Mouse (Mus musculus): ENCODE data around the gene Gm9495. TPM values are rescaled to one million over a fixed set of nuclear protein-coding genes. Genes with fewer than 3 reads are reported as not detected.
"Not testable (repeated sequence)": the region's sequence is repeated elsewhere in the genome, so short reads cannot be mapped to it uniquely, and the experiment has no call there.

The Gm9495 gene
- not detected in 2 replicates for polyA plus RNA-seq (2012; rRNA removed)

GRCm38 (mm10) chr8:69453465-69453864, at the start of gene Gm9495:
Gene Gm9495, minus strand, starts transcription at chr8:69453565.
- H3K4me3 ChIP-seq (replicated peaks; ENCODE audit: extremely low read depth, low read depth, low read length); H3K4me1 ChIP-seq (ENCODE audit: control insufficient read depth, insufficient read depth, low read length); DNase-seq: not testable (repeated sequence)
- WGBS: 93% methylated on average over 3 of the region's 3 CpGs

GRCm38 (mm10) chr8:69474946-69475345, 21.6 kb upstream of the Gm9495 start:
- WGBS: 75% methylated on average over 3 of the region's 3 CpGs

GRCm38 (mm10) chr8:69420018-69420417, 33.3 kb downstream of the Gm9495 start:
- not testable (repeated sequence) for H3K4me3 ChIP-seq (replicated peaks; ENCODE audit: extremely low read depth, low read depth, low read length); DNase-seq; H3K4me1 ChIP-seq (ENCODE audit: control insufficient read depth, insufficient read depth, low read length)
- WGBS: 69% methylated on average over 3 of the region's 3 CpGs

More at GRCm38 (mm10) chr8:69474946-69475345, 21.6 kb upstream of the Gm9495 start:
- H3K4me3 ChIP-seq (replicated peaks; ENCODE audit: extremely low read depth, low read depth, low read length); DNase-seq; H3K4me1 ChIP-seq (ENCODE audit: control insufficient read depth, insufficient read depth, low read length): not testable (repeated sequence)

- DNase-seq: no peak
- Histone ChIP-seq H3K4me3 (replicated peaks; ENCODE audit: extremely low read depth, low read depth, low read length) (no peak overlapping the region), H3K4me1 (ENCODE audit: control insufficient read depth, insufficient read depth, low read length) (no peaks in the 10 kb centered on the region)
- no peak for TF ChIP-seq CTCF (IDR thresholded peaks at IDR 0.05; ENCODE audit: insufficient read depth, low read length)
- whole genome bisulfite sequencing: 84% methylated on average over 1 of the region's 1 CpGs
These were observed 39.0 kb downstream of the Gm9495 start for GRCm38 (mm10) chr8:69414326-69414725.

GRCm38 (mm10) chr8:69404768-69405167, 48.6 kb downstream of the Gm9495 start:
- Histone ChIP-seq H3K4me1 (ENCODE audit: control insufficient read depth, insufficient read depth, low read length) (peaks cover 2% of the 10 kb centered on the region; the same call in 1 of the 2 replicates), H3K4me3 (replicated peaks; ENCODE audit: extremely low read depth, low read depth, low read length) (no peak overlapping the region)
- TF ChIP-seq CTCF (IDR thresholded peaks at IDR 0.05; ENCODE audit: insufficient read depth, low read length): no peak
- no peak for TF ChIP-seq POLR2A (IDR thresholded peaks at IDR 0.05; ENCODE audit: borderline replicate concordance, extremely low read depth, low read depth, low read length)
- 69% methylated on average over 6 of the region's 6 CpGs for WGBS
- DNase-seq: no peak

GRCm38 (mm10) chr8:69399956-69400443, 53.4 kb downstream of the Gm9495 start:
- Histone ChIP-seq H3K4me3 (replicated peaks; ENCODE audit: extremely low read depth, low read depth, low read length) (peak overlapping the region; percentile 33), H3K4me1 (ENCODE audit: control insufficient read depth, insufficient read depth, low read length) (peaks cover 3% of the 10 kb centered on the region; the same call in 1 of the 2 replicates)
- 60% methylated on average over 4 of the region's 4 CpGs for WGBS
- peak; percentile 30 for DNase-seq
- TF ChIP-seq CTCF (IDR thresholded peaks at IDR 0.05; ENCODE audit: insufficient read depth, low read length) (no peak), POLR2A (IDR thresholded peaks at IDR 0.05; ENCODE audit: borderline replicate concordance, extremely low read depth, low read depth, low read length) (no peak)

GRCm38 (mm10) chr8:69399181-69399955, 54.0 kb downstream of the Gm9495 start:
- 10% methylated on average over 43 of the region's 43 CpGs for WGBS
- Histone ChIP-seq H3K4me3 (replicated peaks; ENCODE audit: extremely low read depth, low read depth, low read length) (peak overlapping the region; percentile 66), H3K4me1 (ENCODE audit: control insufficient read depth, insufficient read depth, low read length) (peaks cover 5% of the 10 kb centered on the region; the same call in 1 of the 2 replicates)
- peak; percentile 68 for DNase-seq
- TF ChIP-seq CTCF (IDR thresholded peaks at IDR 0.05; ENCODE audit: insufficient read depth, low read length): no peak
- TF ChIP-seq POLR2A (IDR thresholded peaks at IDR 0.05; ENCODE audit: borderline replicate concordance, extremely low read depth, low read depth, low read length): 0 out of 2 replicates have a peak, but pooled peaks have one; percentile 29

GRCm38 (mm10) chr8:69396196-69396595, 57.2 kb downstream of the Gm9495 start:
- DNase-seq: no peak
- H3K4me1 ChIP-seq (ENCODE audit: control insufficient read depth, insufficient read depth, low read length): peaks cover 9% of the 10 kb centered on the region
- no peak overlapping the region for H3K4me3 ChIP-seq (replicated peaks; ENCODE audit: extremely low read depth, low read depth, low read length)
- no peak for TF ChIP-seq POLR2A (IDR thresholded peaks at IDR 0.05; ENCODE audit: borderline replicate concordance, extremely low read depth, low read depth, low read length)
- no peak for TF ChIP-seq CTCF (IDR thresholded peaks at IDR 0.05; ENCODE audit: insufficient read depth, low read length)
- WGBS: 65% methylated on average over 6 of the region's 6 CpGs

- WGBS: under 1% methylated on average over 26 of the region's 26 CpGs
- Histone ChIP-seq H3K4me1 (ENCODE audit: control insufficient read depth, insufficient read depth, low read length) (peaks cover 9% of the 10 kb centered on the region), H3K4me3 (replicated peaks; ENCODE audit: extremely low read depth, low read depth, low read length) (peak overlapping the region; percentile 86)
- peak; percentile 83 for DNase-seq
- TF ChIP-seq CTCF (IDR thresholded peaks at IDR 0.05; ENCODE audit: insufficient read depth, low read length) (no peak), POLR2A (IDR thresholded peaks at IDR 0.05; ENCODE audit: borderline replicate concordance, extremely low read depth, low read depth, low read length) (peak; percentile 58; the same call in 1 of the 2 replicates)
These were observed 58.1 kb downstream of the Gm9495 start for GRCm38 (mm10) chr8:69395050-69395789.

- no peak overlapping the region for H3K4me3 ChIP-seq (replicated peaks; ENCODE audit: extremely low read depth, low read depth, low read length)
- no peaks in the 10 kb centered on the region for H3K4me1 ChIP-seq (ENCODE audit: control insufficient read depth, insufficient read depth, low read length)
- WGBS: over 99% methylated on average over 6 of the region's 6 CpGs
- TF ChIP-seq POLR2A (IDR thresholded peaks at IDR 0.05; ENCODE audit: borderline replicate concordance, extremely low read depth, low read depth, low read length) (no peak), CTCF (IDR thresholded peaks at IDR 0.05; ENCODE audit: insufficient read depth, low read length) (no peak)
- DNase-seq: no peak
These were observed 69.0 kb downstream of the Gm9495 start for GRCm38 (mm10) chr8:69384361-69384760.

Other genes starting within 250 kb of the Gm9495 start
- 1.5 and 3.2 TPM in 2 replicates for gene Zfp930, start 244.5 kb downstream of the Gm9495 start, polyA plus RNA-seq (2012; rRNA removed)
- gene D130040H23Rik, start 182.5 kb downstream of the Gm9495 start, polyA plus RNA-seq (2012; rRNA removed): 0.10 and 0.83 TPM in 2 replicates
- not detected in 2 replicates for gene Gm7697, start 69.4 kb upstream of the Gm9495 start, polyA plus RNA-seq (2012; rRNA removed)
- gene Zfp868, start 172.0 kb upstream of the Gm9495 start, polyA plus RNA-seq (2012; rRNA removed): 3.3 and 7.0 TPM in 2 replicates
- 0.66 and 0.86 TPM in 2 replicates for gene Zfp964, start 200.9 kb upstream of the Gm9495 start, polyA plus RNA-seq (2012; rRNA removed)